Mouse (Mus musculus) hindbrain, embryonic 15.5 days (tissue): ENCODE data around the gene Cass4. TPM values are rescaled to one million over a fixed set of nuclear protein-coding genes. Genes with fewer than 3 reads are reported as not detected.

ENCODE experiments used
- ATAC-seq: fragments of 200-750 bp; cut with Nextera tagmentation; 2 replicates; pipeline ENCODE4 v1.8.0; 2017; ENCODE audit warnings: low read depth, moderate number of reproducible peaks, moderate TSS enrichment; ENCODE audit not compliant: low FRiP score
- H3K27ac ChIP-seq: fragments of 300-500 bp; sonication (generic); replicated peaks from 2 replicates; pipeline ENCODE4 v1.5.1; 2015; ENCODE audit warnings: mild to moderate bottlenecking, inconsistent platforms
- H3K27me3 ChIP-seq: fragments of 300-500 bp; sonication (generic); 2 replicates; pipeline ENCODE4 v1.6.1; 2015; ENCODE audit warnings: control low read depth, inconsistent platforms
- H3K36me3 ChIP-seq: fragments of 300-500 bp; sonication (generic); 2 replicates; pipeline ENCODE4 v1.6.1; 2015; ENCODE audit warnings: control low read depth, inconsistent platforms
- H3K4me1 ChIP-seq: fragments of 300-500 bp; sonication (generic); replicated peaks from 2 replicates; pipeline ENCODE4 v1.6.1; 2015; ENCODE audit warnings: control low read depth, inconsistent platforms
- H3K4me2 ChIP-seq: fragments of 300-500 bp; sonication (generic); 2 replicates; pipeline ENCODE4 v1.6.1; 2015; ENCODE audit warnings: moderate library complexity, mild to moderate bottlenecking, inconsistent platforms
- H3K4me3 ChIP-seq: fragments of 300-500 bp; sonication (generic); 2 replicates; pipeline ENCODE4 v1.5.1; 2015; ENCODE audit warnings: mild to moderate bottlenecking, inconsistent platforms
- H3K9ac ChIP-seq: fragments of 300-500 bp; sonication (generic); 2 replicates; pipeline ENCODE4 v1.6.1; 2015; ENCODE audit warnings: inconsistent platforms
- H3K9me3 ChIP-seq: fragments of 300-500 bp; sonication (generic); 2 replicates; pipeline ENCODE4 v1.6.1; 2016; ENCODE audit warnings: control low read depth, inconsistent platforms
- WGBS: fragments of 180-500 bp; shearing (Covaris S2); methylation state at CpG from one replicate; pipeline ENCODE4 v1.1.7; 2015; 5-methylcytosine and 5-hydroxymethylcytosine counted together
- polyA plus RNA-seq: library from polyadenylated mRNA; unstranded; fragments of >200 nt; fragmentation: Nextera tagmentation; extraction: Ambion mirVana; gene quantifications from 2 replicates; pipeline ENCODE4 v1.2.1, GENCODE M21; 2015

Gene Cass4
- polyA plus RNA-seq, 1 experiment from 2014 or later, result 0.13 TPM

GRCm38 (mm10) chr2:172394052-172394392 is 428 bp downstream of the Cass4 start:
- Histone ChIP-seq H3K9me3 (no peaks in the 10 kb centered on the region), H3K9ac (no peak overlapping the region), H3K4me3 (no peak overlapping the region), H3K36me3 (no peaks in the 10 kb centered on the region), H3K4me1 (no peaks in the 10 kb centered on the region), H3K4me2 (no peak overlapping the region), H3K27me3 (no peaks in the 10 kb centered on the region), H3K27ac (no peak overlapping the region)
- 81% methylated on average over 2 of the region's 2 CpGs for WGBS
- no peak for ATAC-seq

- H3K27ac ChIP-seq, result no peak overlapping the region
- H3K4me3 ChIP-seq, result no peak overlapping the region
- ATAC-seq, result no peak
These were observed 1.1 kb downstream of the Cass4 start for GRCm38 (mm10) chr2:172394671-172395070.

GRCm38 (mm10) chr2:172395961-172396360 is 2.4 kb downstream of the Cass4 start:
- Histone ChIP-seq H3K9me3 (no peaks in the 10 kb centered on the region), H3K4me1 (no peaks in the 10 kb centered on the region), H3K9ac (no peak overlapping the region), H3K27ac (no peak overlapping the region), H3K36me3 (no peaks in the 10 kb centered on the region), H3K27me3 (no peaks in the 10 kb centered on the region), H3K4me3 (no peak overlapping the region), H3K4me2 (no peak overlapping the region)
- no peak for ATAC-seq
- 44% methylated on average over 9 of the region's 9 CpGs for WGBS

More at GRCm38 (mm10) chr2:172394671-172395070, 1.1 kb downstream of the Cass4 start:
- 71% methylated on average over 4 of the region's 4 CpGs for WGBS
- Histone ChIP-seq H3K27me3 (no peaks in the 10 kb centered on the region), H3K4me1 (no peaks in the 10 kb centered on the region), H3K4me2 (no peak overlapping the region), H3K9ac (no peak overlapping the region), H3K9me3 (no peaks in the 10 kb centered on the region), H3K36me3 (no peaks in the 10 kb centered on the region)

GRCm38 (mm10) chr2:172399901-172400300 is 6.3 kb downstream of the Cass4 start:
- ATAC-seq, result no peak
- Histone ChIP-seq H3K4me2 (no peak overlapping the region), H3K4me1 (no peaks in the 10 kb centered on the region), H3K9me3 (no peaks in the 10 kb centered on the region), H3K27me3 (no peaks in the 10 kb centered on the region), H3K9ac (no peak overlapping the region), H3K4me3 (no peak overlapping the region), H3K27ac (no peak overlapping the region), H3K36me3 (no peaks in the 10 kb centered on the region)
- WGBS, result 21% methylated on average over 9 of the region's 9 CpGs

- H3K9me3 ChIP-seq, result no peaks in the 10 kb centered on the region
- H3K27ac ChIP-seq, result no peak overlapping the region
- H3K4me2 ChIP-seq, result no peak overlapping the region
- H3K27me3 ChIP-seq, result no peaks in the 10 kb centered on the region
- no peaks in the 10 kb centered on the region for H3K4me1 ChIP-seq
- no peak for ATAC-seq
- H3K36me3 ChIP-seq, result no peaks in the 10 kb centered on the region
- H3K9ac ChIP-seq, result no peak overlapping the region
- 72% methylated on average over 13 of the region's 13 CpGs for WGBS
- H3K4me3 ChIP-seq, result no peak overlapping the region
These were observed 7.7 kb downstream of the Cass4 start for GRCm38 (mm10) chr2:172401116-172401825.

GRCm38 (mm10) chr2:172404239-172404638 is 10.6 kb downstream of the Cass4 start:
- no peak overlapping the region for H3K27ac ChIP-seq
- no peaks in the 10 kb centered on the region for H3K27me3 ChIP-seq
- H3K4me3 ChIP-seq, result no peak overlapping the region
- H3K9ac ChIP-seq, result no peak overlapping the region
- 67% methylated on average over 7 of the region's 7 CpGs for WGBS
- H3K4me1 ChIP-seq, result no peaks in the 10 kb centered on the region
- no peaks in the 10 kb centered on the region for H3K36me3 ChIP-seq
- ATAC-seq, result no peak
- no peaks in the 10 kb centered on the region for H3K9me3 ChIP-seq
- H3K4me2 ChIP-seq, result no peak overlapping the region

- no peaks in the 10 kb centered on the region for H3K27me3 ChIP-seq
- 65% methylated on average over 3 of the region's 3 CpGs for WGBS
- H3K4me3 ChIP-seq, result no peak overlapping the region
- no peaks in the 10 kb centered on the region for H3K36me3 ChIP-seq
- H3K9ac ChIP-seq, result no peak overlapping the region
- H3K9me3 ChIP-seq, result no peaks in the 10 kb centered on the region
- no peak for ATAC-seq
- H3K4me1 ChIP-seq, result no peaks in the 10 kb centered on the region
- no peak overlapping the region for H3K4me2 ChIP-seq
- no peak overlapping the region for H3K27ac ChIP-seq
These were observed 11.4 kb downstream of the Cass4 start for GRCm38 (mm10) chr2:172405011-172405410.

- Histone ChIP-seq H3K27ac (no peak overlapping the region), H3K36me3 (no peaks in the 10 kb centered on the region), H3K27me3 (no peaks in the 10 kb centered on the region), H3K9me3 (no peaks in the 10 kb centered on the region), H3K4me3 (no peak overlapping the region), H3K4me1 (no peaks in the 10 kb centered on the region), H3K4me2 (no peak overlapping the region), H3K9ac (no peak overlapping the region)
- WGBS, result 84% methylated on average over 4 of the region's 4 CpGs
- ATAC-seq, result no peak
These were observed 12.6 kb downstream of the Cass4 start for GRCm38 (mm10) chr2:172406173-172406572.

GRCm38 (mm10) chr2:172407499-172407898 is 13.9 kb downstream of the Cass4 start:
- Histone ChIP-seq H3K27ac (no peak overlapping the region), H3K27me3 (no peaks in the 10 kb centered on the region), H3K9me3 (no peaks in the 10 kb centered on the region), H3K4me2 (no peak overlapping the region), H3K36me3 (no peaks in the 10 kb centered on the region), H3K4me3 (no peak overlapping the region), H3K4me1 (peaks cover 2% of the 10 kb centered on the region; the same call in 1 of the 2 replicates), H3K9ac (no peak overlapping the region)
- WGBS, result 81% methylated on average over 2 of the region's 2 CpGs
- ATAC-seq, result no peak

GRCm38 (mm10) chr2:172410686-172411085 is 17.1 kb downstream of the Cass4 start:
- H3K27ac ChIP-seq, result no peak overlapping the region
- WGBS, result 72% methylated on average over 2 of the region's 2 CpGs
- ATAC-seq, result no peak
- peaks cover 4% of the 10 kb centered on the region; the same call in 1 of the 2 replicates for H3K4me1 ChIP-seq
- H3K4me2 ChIP-seq, result no peak overlapping the region
- no peaks in the 10 kb centered on the region for H3K9me3 ChIP-seq
- no peaks in the 10 kb centered on the region for H3K36me3 ChIP-seq
- H3K4me3 ChIP-seq, result no peak overlapping the region
- H3K9ac ChIP-seq, result no peak overlapping the region
- H3K27me3 ChIP-seq, result no peaks in the 10 kb centered on the region

- no peak overlapping the region for H3K9ac ChIP-seq
- 80% methylated on average over 11 of the region's 11 CpGs for WGBS
- H3K4me2 ChIP-seq, result no peak overlapping the region
- H3K9me3 ChIP-seq, result no peaks in the 10 kb centered on the region
- peaks cover 4% of the 10 kb centered on the region; the same call in 1 of the 2 replicates for H3K4me1 ChIP-seq
- H3K36me3 ChIP-seq, result no peaks in the 10 kb centered on the region
- H3K27me3 ChIP-seq, result no peaks in the 10 kb centered on the region
- H3K27ac ChIP-seq, result no peak overlapping the region
- ATAC-seq, result no peak
- no peak overlapping the region for H3K4me3 ChIP-seq
These were observed 17.5 kb downstream of the Cass4 start for GRCm38 (mm10) chr2:172411091-172411490.

- WGBS, result 11% methylated on average over 9 of the region's 9 CpGs
These were observed 18.9 kb downstream of the Cass4 start for GRCm38 (mm10) chr2:172412454-172412853.

GRCm38 (mm10) chr2:172413273-172413672 is 19.7 kb downstream of the Cass4 start:
- no peak overlapping the region for H3K27ac ChIP-seq
- H3K27me3 ChIP-seq, result no peaks in the 10 kb centered on the region
- H3K36me3 ChIP-seq, result no peaks in the 10 kb centered on the region
- H3K9ac ChIP-seq, result no peak overlapping the region
- H3K4me1 ChIP-seq, result peaks cover 4% of the 10 kb centered on the region; the same call in 1 of the 2 replicates
- no peak overlapping the region for H3K4me2 ChIP-seq
- no peak for ATAC-seq
- 26% methylated on average over 4 of the region's 4 CpGs for WGBS
- no peak overlapping the region for H3K4me3 ChIP-seq
- H3K9me3 ChIP-seq, result no peaks in the 10 kb centered on the region

More at GRCm38 (mm10) chr2:172412454-172412853, 18.9 kb downstream of the Cass4 start:
- no peak overlapping the region for H3K9ac ChIP-seq
- H3K4me3 ChIP-seq, result no peak overlapping the region
- H3K4me1 ChIP-seq, result peaks cover 4% of the 10 kb centered on the region; the same call in 1 of the 2 replicates
- ATAC-seq, result 0 out of 2 replicates have a peak, but pooled peaks have one; percentile 23
- H3K27me3 ChIP-seq, result no peaks in the 10 kb centered on the region
- no peaks in the 10 kb centered on the region for H3K9me3 ChIP-seq
- peak overlapping the region; percentile 44 for H3K4me2 ChIP-seq
- no peaks in the 10 kb centered on the region for H3K36me3 ChIP-seq
- no peak overlapping the region for H3K27ac ChIP-seq
